Mouse (Mus musculus) kidney, adult 2 months (tissue): ENCODE data around the gene Rnf5. TPM values are rescaled to one million over a fixed set of nuclear protein-coding genes. Genes with fewer than 3 reads are reported as not detected.

Experiments used
- DNase-seq: peaks from one replicate; pipeline ENCODE4 v3.0.0; 2021
- H3K27ac ChIP-seq: fragments of 200-500 bp; 2 replicates; pipeline ENCODE4 v1.5.1; 2012; ENCODE audit warnings: low read depth, low read length, control low read depth, inconsistent platforms; ENCODE audit not compliant: insufficient read depth
- H3K27me3 ChIP-seq: fragments of 200-500 bp; replicated peaks from 2 replicates; pipeline ENCODE4 v1.6.1; 2012; ENCODE audit warnings: mild to moderate bottlenecking, moderate library complexity, low read length, inconsistent platforms; ENCODE audit not compliant: control insufficient read depth, insufficient read depth
- H3K36me3 ChIP-seq: fragments of 200-500 bp; 2 replicates; pipeline ENCODE4 v1.6.1; 2012; ENCODE audit warnings: mild to moderate bottlenecking, moderate library complexity, low read length, inconsistent platforms; ENCODE audit not compliant: control insufficient read depth, insufficient read depth
- H3K4me1 ChIP-seq: fragments of 200-500 bp; 2 replicates; pipeline ENCODE4 v1.6.1; 2011; ENCODE audit warnings: low read length; ENCODE audit not compliant: control insufficient read depth, insufficient read depth
- H3K4me3 ChIP-seq: fragments of 200-500 bp; 2 replicates; pipeline ENCODE4 v1.5.1; 2011; ENCODE audit warnings: mild to moderate bottlenecking, low read depth, low read length, control low read depth; ENCODE audit not compliant: insufficient read depth
- CTCF ChIP-seq: fragments of 200-500 bp; conservative IDR thresholded peaks from 2 replicates; pipeline ENCODE4 v1.5.1; 2011; ENCODE audit warnings: low read depth, mild to moderate bottlenecking, control low read depth, low read length, moderate library complexity, mixed read lengths; ENCODE audit not compliant: insufficient read depth, insufficient read length
- POLR2A ChIP-seq: fragments of 200-500 bp; IDR thresholded peaks from one replicate; pipeline ENCODE4 v1.6.1; 2011; ENCODE audit warnings: low read depth, low read length, control low read depth
- WGBS: fragments of 180-500 bp; shearing (Covaris S2); methylation state at CpG from one replicate; pipeline ENCODE4 v1.1.7; 2018; 5-methylcytosine and 5-hydroxymethylcytosine counted together
- polyA plus RNA-seq: library from polyadenylated mRNA; depleted of rRNA; stranded (reverse); fragments of >200 nt; gene quantifications from 2 replicates; pipeline ENCODE4 v1.2.3, GENCODE M21; 2012

Gene Rnf5
- polyA plus RNA-seq, 1 experiment = 256 TPM

GRCm38 (mm10) chr17:34627093-34627942 lies 23.8 kb upstream of the Rnf5 start:
- Histone ChIP-seq H3K27me3 (no peaks in the 10 kb centered on the region), H3K4me1 (peaks cover 15% of the 10 kb centered on the region), H3K36me3 (peaks cover 6% of the 10 kb centered on the region), H3K4me3 (peak overlapping the region; percentile 81), H3K27ac (peak overlapping the region; percentile 99)
- 3% methylated on average over 41 of the region's 45 CpGs for whole genome bisulfite sequencing
- TF ChIP-seq CTCF = no peak
- peak; percentile 72 for TF ChIP-seq POLR2A
- peak; percentile 94 for DNase-seq

GRCm38 (mm10) chr17:34626773-34627092 lies 23.2 kb upstream of the Rnf5 start:
- H3K27ac ChIP-seq = peak overlapping the region; percentile 79
- DNase-seq = peak; percentile 51
- under 1% methylated on average over 18 of the region's 18 CpGs for WGBS

GRCm38 (mm10) chr17:34626062-34626772 lies 22.7 kb upstream of the Rnf5 start:
- Histone ChIP-seq H3K4me1 (peaks cover 13% of the 10 kb centered on the region), H3K4me3 (peak overlapping the region; percentile 81)
- peak; percentile 57 for DNase-seq

More at GRCm38 (mm10) chr17:34626773-34627092, 23.2 kb upstream of the Rnf5 start:
- peak overlapping the region; percentile 81 for H3K4me3 ChIP-seq
- peaks cover 15% of the 10 kb centered on the region for H3K4me1 ChIP-seq
- no peaks in the 10 kb centered on the region for H3K27me3 ChIP-seq
- TF ChIP-seq POLR2A = no peak
- TF ChIP-seq CTCF = peak; percentile 41; the same call in 1 of the 2 replicates
- peaks cover 6% of the 10 kb centered on the region for H3K36me3 ChIP-seq

GRCm38 (mm10) chr17:34624981-34625380 lies 21.5 kb upstream of the Rnf5 start:
- Histone ChIP-seq H3K27me3 (no peaks in the 10 kb centered on the region), H3K4me3 (no peak overlapping the region), H3K27ac (peak overlapping the region; percentile 79; the same call in 1 of the 2 replicates), H3K36me3 (peaks cover 7% of the 10 kb centered on the region), H3K4me1 (peaks cover 10% of the 10 kb centered on the region; the same call in 1 of the 2 replicates)
- DNase-seq = peak; percentile 80
- 46% methylated on average over 3 of the region's 3 CpGs for WGBS
- TF ChIP-seq POLR2A (no peak), CTCF (no peak)

More at GRCm38 (mm10) chr17:34626062-34626772, 22.7 kb upstream of the Rnf5 start:
- WGBS = 30% methylated on average over 16 of the region's 16 CpGs
- peaks cover 6% of the 10 kb centered on the region for H3K36me3 ChIP-seq
- no peaks in the 10 kb centered on the region for H3K27me3 ChIP-seq
- peak overlapping the region; percentile 79 for H3K27ac ChIP-seq
- TF ChIP-seq POLR2A (no peak), CTCF (no peak)

- 75% methylated on average over 9 of the region's 9 CpGs for WGBS
- H3K4me1 ChIP-seq = peaks cover 6% of the 10 kb centered on the region; the same call in 1 of the 2 replicates
- no peak overlapping the region for H3K4me3 ChIP-seq
- TF ChIP-seq POLR2A (no peak), CTCF (0 out of 2 replicates have a peak, but pooled peaks have one; percentile 18)
- H3K27ac ChIP-seq = no peak overlapping the region
- H3K36me3 ChIP-seq = peaks cover 7% of the 10 kb centered on the region
- H3K27me3 ChIP-seq = no peaks in the 10 kb centered on the region
- DNase-seq = no peak
Observed at GRCm38 (mm10) chr17:34623161-34623560, 19.7 kb upstream of the Rnf5 start.

DNA sequence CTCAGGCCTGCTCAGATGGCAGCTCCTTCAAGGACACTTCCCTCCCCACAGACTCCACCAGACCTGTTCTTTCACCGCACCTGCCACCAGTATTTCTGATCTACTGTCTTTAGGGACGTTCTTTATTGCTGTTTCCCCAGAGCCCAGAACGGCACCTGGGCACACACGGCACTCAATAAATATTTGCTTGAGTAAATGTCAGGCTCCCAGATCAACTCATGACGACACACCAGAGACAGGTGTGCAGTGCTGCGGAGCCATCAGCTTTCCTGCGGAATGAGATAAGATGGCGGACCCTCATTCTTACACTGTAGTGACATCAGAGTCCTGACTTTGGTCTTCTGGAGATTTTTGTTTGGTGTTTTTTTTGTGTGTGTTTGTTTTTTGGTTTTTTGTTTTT lies 17.5 kb upstream of the Rnf5 start:
- WGBS = 82% methylated on average over 8 of the region's 8 CpGs
- H3K4me1 ChIP-seq = peaks cover 3% of the 10 kb centered on the region; the same call in 1 of the 2 replicates
- no peak for DNase-seq
- TF ChIP-seq CTCF (no peak), POLR2A (no peak)
- peaks cover 7% of the 10 kb centered on the region for H3K36me3 ChIP-seq
- no peak overlapping the region for H3K27ac ChIP-seq
- H3K27me3 ChIP-seq = no peaks in the 10 kb centered on the region
- H3K4me3 ChIP-seq = no peak overlapping the region

- Histone ChIP-seq H3K27ac (no peak overlapping the region), H3K4me3 (no peak overlapping the region), H3K27me3 (no peaks in the 10 kb centered on the region), H3K4me1 (no peaks in the 10 kb centered on the region), H3K36me3 (peaks cover 5% of the 10 kb centered on the region; the same call in 1 of the 2 replicates)
- 17% methylated on average over 6 of the region's 6 CpGs for WGBS
- peak; percentile 84 for DNase-seq
- TF ChIP-seq CTCF (peak; percentile 88), POLR2A (no peak)
Observed at GRCm38 (mm10) chr17:34618999-34619398, 15.5 kb upstream of the Rnf5 start.
